Mouse (Mus musculus) thymus, postnatal 10 days (tissue): ENCODE results near the gene Hcrtr1.

Experiments used
- DNase-seq, 2 experiments: peaks; one replicate each; pipeline ENCODE4 v3.0.0; 2021; ENCODE audit warnings: low spot score in 2 of 2

Hcrtr1 gene

DNA sequence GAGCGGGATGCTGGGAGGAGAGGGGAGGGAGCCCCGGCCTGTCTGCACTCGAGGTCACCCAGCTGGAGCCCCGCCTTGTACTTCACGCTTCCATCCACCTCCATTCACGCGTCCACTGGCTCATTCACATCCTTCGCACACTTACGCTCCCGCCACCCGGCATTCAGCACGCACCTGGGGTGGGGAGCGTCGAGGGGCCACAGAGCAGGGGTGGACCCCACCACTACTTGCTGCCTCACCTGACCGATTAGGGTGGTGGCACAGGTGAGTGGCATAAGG is at the start of gene Hcrtr1:
TSS of gene Hcrtr1 (minus strand) at position 146 of the 279 bp plus-strand sequence.
- no peak for DNase-seq

DNA sequence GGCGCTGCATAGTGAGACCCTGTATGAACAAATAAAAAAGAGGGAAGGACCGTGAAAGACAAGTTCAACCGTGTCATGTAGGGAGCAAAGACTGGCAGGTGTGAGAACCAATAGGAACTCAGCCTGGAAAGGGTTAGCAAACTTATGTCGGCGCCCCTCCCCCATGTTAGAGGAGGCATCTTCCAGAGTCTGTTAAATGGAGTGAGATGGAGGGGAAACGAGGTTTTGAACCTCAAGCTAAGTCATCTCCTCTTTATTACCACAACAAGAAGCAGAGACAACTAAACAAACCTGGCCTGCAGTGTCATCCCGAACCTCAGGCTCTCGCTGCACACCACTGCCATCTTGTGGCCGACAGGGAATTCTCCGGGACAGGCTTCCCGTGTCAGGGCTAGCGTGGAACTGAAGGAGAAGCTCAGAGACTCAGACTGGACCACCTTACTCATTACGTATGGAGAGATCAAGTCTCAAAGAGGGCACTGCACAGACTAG is 49.7 kb upstream of the Hcrtr1 start:
- DNase-seq, result peak; percentile 33 to 73

DNA sequence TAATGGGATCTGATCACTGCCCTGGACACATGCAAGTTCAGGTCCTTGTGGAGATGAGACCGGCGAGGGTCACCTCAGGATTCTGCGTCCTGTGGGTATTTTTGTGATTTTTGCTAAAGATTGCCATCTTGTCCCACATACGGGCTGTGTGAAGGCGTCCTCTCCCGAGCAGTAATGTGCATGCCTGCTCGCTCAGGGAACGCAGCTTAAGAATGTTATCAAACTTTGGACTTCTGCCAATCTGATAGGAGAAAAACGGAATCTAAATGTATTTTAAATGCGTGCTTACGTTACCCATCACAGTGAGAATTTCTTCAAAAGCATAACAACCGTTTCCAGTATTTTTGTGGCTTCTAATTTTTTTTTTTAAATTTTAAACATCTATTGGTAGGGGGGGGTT is 47.7 kb upstream of the Hcrtr1 start:
- no peak for DNase-seq

DNA sequence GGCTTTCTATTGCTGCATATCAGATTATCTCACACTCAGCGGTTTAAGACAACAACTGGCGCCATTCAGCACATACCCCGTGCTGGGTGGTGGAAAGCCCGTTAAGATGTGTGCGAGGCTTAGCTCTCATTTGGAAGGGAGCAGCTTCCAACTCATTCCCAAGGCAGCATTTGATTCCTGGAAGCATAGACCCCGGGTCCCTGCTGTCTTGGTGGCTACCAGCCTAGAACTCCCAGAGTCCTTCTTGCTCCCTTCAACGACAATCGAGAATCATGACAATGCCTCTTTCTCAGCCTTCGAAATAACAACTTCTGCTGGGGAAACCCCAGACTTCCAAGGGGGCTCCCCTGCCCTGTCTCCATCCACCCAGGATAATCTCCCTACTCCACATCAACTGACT is 47.3 kb upstream of the Hcrtr1 start:
- DNase-seq, result no peak

DNA sequence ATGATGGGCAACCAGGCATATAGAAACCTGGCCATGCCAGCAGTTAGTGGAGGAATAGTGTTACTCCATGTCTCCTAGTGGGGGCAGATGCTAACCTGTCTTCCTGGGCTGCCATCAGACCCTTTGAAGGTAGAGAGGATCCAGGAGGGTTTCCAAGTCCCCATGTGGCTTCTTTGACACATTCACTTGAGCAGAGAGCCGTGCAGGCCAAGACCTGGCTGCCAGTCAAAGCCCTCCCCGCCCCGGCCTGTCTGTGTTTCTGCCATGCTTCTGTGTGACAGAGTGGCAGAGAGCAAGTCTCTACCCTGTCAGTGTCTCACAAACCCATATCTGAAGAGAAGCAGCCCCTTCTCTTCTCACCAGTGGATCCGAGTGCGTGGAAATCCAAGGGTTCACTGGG is 44.7 kb upstream of the Hcrtr1 start:
- DNase-seq, result no peak

DNA sequence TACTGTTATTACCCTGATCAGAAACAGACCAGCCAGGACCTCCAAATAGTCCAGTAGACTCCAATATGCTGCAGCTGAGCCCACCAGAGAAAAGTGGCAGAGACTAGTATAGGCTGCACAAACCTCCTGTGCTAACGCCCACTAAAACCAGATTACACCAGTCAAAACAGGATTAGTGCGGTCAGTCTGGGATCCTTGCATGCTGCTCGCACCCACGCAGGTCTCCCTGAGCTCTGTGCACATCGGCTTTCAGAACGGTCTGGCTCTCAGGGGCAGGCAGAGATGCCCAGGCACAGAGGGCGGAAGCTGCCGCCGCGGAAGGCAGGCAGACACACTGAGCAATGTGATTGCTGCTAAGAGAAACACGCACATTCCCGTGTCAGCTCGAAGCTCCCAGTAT is 43.9 kb upstream of the Hcrtr1 start:
- DNase-seq, result no peak

DNA sequence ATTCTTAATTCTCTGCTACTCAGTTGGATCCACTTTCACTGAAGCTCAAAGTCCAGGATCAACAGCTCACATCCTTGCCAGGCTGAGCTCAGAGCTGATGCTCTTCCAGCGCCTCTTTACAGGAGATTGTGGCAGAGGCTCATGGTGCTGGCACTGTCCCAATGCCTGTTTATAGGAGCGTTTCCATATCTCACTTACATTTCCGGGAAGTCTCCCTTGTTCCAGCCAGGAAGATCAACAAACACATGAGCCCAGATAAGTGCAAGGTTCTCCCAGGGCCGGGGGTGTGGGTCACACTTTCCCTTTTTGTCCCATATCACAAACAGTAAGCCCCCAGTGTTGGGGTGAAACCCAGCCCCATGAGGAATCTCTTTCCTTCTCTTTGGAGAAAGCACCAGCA is 42.7 kb upstream of the Hcrtr1 start:
- DNase-seq, result no peak

DNA sequence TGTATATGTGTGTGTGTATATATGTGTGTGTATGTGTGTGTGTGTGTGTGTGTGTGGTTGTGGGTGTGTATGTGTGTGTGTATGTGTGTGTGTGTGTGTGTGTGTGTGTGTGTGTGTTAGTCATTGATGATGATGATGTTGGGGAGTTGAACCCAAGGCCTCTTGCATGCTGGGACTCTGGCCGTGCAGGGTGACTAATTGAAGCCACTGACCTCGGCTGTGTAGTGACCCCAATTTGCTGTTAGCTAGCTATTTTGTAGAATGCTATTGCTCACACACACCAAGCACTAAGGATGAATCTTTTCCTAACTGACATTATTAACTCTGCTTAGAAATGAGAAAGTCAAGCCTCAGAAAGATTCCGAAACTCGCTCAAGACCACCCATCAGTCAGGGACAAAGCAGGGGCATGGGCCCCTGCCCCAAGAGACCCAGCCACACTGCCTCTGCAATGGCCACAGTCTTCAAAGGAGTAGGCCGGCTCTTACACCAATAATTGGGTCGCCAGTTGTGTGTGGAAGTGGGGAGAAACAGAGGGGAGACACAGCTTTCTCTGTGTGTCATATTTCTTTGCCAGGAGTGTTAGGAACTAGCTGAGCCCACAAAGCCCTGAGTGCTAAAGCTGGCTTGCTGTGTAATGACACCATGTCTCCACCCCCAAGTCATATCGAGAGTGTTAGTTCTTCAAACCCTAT is 41.9 kb upstream of the Hcrtr1 start:
- no peak for DNase-seq

DNA sequence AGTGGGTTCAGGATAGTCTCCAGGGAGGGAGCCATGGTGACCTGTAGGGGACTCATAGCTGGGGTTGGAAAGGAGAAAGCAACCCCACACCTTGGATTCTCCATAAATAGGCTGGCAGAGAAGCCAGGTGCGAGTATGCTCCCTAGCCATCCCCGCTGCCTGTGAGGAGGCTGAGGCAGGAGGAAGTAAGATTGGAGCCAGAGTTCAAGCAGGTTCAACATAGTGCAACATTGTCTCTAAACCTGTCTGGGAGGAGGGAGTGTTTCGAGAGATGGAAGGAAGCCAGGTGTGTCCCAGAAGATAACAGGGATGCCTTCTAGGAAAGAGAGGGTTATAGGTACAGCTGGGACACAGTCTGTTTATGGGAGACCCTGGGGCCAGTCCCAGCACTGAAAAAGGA is 40.7 kb upstream of the Hcrtr1 start:
- DNase-seq, result no peak

DNA sequence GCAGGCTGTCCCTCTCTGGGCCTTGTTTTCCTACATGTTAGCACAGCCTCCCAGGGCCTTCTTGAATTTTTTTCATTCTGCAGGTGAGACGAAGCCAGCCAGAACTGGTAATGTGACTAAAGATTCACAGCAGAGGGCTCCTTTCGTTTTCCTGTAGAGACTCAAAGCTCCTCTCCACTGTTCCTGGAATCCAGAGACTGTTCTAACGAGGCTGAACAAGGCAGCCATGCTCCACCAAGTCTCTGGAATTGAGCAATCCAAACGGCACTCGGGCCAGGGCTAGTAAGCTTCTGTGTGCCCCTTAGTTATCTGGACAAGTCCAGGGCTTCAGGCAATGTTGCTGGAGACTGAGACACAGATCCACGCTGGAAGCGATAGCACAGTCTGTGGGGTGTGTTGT is 38.4 kb upstream of the Hcrtr1 start:
- DNase-seq, result no peak

DNA sequence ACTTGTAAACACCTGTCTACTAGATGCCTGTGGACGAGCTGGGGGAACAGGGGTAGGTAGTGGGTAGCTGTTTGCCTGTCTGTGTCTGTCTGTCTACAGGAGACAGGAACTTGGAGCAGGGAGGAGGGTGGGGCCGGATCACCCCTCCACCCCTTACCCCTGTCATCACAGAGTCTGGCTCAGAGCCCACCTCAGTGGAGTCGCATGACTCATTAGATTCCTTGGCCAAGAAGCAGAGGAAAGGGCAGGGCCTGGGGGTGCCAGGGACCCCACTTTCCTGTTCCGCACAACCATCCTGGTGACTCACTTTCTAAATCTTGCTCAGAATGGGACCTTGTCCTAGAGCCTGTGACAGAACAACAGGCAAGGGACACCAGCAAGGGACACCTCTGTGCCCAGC is 37.9 kb upstream of the Hcrtr1 start:
- DNase-seq, result no peak

DNA sequence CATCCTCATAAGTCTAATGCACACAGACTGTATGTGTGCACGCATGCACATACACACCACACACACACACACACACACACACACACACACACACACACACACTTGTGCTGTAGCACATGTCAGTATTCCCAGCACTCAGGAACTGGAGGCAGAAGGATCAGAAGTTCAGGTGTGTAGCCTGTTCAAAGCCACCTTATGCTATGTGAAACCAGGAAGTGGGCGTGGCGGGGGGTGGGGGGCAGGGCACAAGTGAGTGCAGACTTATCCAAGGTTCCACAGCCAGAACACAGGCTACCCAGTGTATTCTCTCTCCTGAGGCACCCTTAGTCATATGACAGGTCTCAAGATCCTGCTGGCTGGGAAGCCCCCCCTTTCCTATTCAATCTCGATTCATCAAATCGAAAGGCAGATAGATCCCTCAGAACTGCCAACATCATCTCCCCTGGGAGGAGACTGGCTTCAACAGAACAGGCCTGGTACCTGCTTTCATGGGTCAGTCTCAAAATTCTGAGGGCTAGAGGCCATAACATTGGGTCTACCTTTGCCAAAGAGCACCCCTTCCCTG is 37.1 kb upstream of the Hcrtr1 start:
- no peak for DNase-seq

DNA sequence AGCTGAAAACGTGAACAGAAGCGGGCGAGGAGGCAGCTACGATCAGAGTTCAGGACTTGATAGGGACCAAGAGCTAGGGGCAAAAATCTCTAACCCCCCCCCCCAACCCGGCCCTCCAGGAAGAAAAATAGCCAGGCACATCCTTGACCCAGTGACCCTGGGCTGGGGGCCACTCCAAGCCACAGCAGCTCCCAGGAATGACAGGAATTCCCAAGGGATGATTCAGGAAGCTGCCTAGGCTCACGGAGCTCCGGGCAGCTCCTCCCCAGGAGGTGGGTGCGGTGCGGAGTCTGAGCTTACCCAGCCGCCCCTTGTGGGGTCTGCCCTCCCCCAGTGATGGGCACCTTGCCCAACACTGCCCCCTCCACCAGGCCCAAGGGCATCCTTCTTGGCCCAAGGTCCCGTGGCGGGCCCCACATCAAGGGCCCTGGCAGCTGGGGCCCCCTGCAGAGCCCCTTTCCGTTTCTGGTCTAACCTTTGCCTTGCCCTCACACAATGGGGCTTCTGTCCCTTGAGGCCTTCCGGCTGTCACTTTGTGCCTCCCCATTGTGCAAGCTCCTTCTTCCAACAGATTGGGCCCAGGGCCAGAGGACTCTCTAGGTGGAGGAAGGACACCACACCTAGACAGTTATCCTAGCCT is 36.0 kb upstream of the Hcrtr1 start, which contains the start of gene Tinagl1:
TSS of gene Tinagl1 (minus strand) at position 51 of the 640 bp plus-strand sequence.
- no peak for DNase-seq

DNA sequence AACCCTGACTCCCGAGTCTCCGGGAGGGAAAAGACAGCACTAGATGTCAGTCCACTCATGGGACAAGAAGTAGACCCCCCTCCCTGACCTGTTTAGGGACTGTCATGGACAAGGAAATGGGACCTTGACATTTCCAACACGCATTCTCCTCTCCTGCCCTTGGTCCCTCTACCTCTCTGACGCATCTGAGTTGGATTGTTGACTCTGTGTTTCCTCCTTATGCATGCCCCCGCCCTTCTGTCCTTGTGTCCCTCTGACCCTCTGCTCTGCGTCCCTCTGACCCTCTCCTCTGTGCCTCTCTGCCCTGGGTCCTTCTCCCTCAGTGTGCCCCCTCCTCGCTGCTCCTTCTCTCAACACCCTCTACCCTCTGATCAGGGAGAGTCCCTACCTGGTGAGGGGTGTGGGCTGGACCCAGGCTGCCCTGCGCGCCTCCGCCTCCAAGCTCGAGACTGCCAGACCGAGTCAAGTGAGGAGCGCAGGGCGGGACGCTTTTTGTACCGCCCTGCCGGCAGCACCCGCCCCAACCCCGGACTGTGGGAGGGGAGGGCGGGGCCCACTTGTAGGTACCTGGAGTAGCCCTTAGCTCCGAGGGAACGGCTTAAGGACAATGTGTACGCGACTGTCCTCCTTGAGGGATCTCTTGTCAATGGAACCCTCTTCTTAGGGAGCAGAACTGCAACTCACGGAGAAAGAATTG is 35.3 kb upstream of the Hcrtr1 start:
- peak in 1 of 2 experiments; percentile 10 for DNase-seq

DNA sequence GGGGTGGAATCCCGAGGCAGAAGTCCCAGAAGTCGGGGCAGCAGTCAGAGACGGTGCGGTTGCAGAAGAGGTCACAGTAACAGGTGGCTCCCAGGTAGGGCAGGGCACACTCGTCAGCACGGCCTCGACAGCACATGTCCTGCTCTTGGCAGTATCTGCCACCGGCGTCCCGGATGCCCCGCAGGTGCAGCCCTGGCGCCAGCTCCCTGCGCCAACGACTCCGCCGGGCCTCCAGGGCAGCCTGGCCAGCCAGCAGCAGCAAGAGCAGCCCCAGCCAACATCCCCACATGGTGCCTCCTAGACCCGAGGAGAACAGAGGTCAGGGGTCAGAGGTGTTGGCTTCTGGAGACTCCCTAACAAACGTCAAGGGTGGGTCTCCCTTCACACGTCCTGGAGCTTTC is 34.8 kb upstream of the Hcrtr1 start:
- DNase-seq, result no peak

DNA sequence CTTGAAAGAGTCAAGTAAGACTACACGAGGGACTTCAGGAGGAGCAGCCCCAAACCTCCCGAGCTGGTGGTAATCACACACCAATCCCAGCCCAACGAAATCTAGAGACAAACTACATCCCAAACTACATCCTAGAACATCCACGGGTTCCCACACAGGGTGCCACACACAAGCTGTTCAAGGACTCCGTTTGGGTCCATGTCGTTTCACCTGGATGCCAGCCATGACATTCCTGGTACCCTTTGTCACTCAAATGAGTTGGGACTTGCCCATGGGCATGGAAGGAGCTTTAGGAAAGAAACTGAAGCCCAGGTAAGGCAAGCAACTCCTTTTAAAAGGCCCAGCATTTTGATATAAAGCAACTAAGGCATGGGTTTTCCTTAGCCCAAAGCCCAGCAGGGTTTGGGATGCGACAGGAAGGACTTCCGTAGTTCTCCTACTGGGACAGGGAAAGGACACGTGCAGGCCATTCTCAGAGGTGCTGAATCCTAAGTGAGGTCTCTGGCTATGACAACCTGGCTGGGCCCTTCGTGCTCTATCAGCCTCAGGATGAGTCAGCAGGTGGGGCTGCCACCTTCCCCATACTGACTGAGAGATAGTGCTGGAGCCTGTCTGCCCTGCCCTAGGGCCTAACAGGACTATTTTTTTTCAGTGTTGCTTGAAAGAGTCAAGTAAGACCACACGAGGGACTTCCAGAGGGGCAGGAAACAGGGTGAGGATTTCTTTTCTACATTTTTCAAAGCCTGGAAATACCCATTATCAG is 34.1 kb upstream of the Hcrtr1 start:
- no peak for DNase-seq

DNA sequence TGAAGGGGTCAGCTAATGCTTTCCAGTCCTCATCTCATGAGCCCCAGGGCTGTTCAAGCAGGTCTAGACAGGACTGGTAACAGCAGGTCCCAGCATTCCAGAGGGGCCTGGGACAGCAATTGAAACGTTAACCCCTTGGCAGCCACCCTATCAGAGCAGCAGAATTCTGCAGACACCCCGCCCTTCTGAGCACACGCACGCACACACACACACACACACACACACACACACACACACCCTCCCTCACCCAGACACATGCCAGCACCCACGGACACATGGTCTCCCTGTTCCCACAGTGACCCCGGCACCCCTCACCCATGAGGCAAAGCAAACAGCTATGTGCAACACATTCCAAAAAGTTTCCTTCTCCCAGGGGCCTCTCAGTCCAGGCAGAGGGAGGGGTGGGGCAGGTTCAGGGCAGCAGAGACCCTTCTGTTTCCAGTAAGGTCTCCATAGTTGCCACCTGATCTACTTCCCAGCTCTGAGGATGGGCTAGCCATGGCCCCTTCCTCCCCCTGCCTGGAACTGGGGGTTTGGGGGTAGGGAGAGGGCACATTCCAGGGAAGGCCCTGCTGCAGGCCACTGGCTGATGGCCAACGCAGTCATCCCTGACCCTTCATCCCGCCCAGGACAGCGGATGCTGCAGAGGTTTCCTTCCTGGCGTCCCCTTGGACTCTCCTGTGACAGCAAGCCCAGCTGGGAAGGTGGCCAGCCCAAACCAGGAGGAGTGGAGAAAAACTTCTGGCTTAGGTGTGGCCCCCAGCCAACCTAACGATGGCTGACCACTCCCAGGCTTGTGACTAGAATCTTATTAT is 33.0 kb upstream of the Hcrtr1 start:
- no peak for DNase-seq

DNA sequence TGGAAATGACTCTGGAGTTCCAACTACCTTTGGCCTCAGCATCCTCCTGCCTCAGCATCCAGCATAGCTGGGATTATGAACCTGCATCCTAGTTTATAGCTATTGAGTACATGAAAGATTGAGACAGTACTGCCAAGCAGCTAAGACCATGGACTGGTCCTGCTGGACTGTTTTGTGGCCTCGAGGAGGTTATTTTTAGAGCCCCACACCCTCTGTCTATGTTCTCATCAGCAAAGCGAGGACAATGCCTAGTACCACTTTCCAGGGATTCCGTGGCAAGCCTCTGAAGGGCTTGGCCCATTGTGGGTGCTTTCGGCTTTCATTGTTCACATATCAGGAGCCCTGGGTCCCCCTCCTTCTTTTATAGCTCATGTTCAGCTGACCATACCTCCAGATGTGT is 31.2 kb upstream of the Hcrtr1 start:
- no peak for DNase-seq

DNA sequence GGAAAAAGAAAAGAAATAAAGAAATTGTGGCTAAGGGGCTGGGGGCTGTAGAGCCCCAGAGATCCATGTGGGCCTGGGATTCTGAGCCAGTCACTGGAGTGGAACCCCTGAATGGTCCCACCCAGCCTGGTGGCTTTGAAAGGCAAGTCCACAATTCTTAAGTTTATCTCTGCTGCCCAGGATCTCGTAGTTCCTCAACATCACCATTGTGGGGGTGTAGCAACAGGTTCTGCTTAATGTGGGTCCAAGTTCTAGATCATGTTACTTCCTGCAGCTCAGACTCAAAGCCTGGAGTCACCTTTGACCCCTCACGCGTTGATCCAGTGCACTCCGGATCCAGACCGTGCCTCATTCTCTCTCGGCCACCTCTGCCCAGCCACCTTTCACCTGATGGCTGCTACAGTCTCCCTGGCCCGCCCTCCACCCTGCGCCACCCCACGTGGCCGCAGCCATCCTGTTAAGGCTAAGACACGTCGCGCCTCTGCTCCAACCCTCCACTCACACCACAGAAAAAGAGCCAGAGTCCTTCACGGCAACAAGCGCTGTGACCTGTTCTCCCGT is 30.3 kb upstream of the Hcrtr1 start:
- no peak for DNase-seq

DNA sequence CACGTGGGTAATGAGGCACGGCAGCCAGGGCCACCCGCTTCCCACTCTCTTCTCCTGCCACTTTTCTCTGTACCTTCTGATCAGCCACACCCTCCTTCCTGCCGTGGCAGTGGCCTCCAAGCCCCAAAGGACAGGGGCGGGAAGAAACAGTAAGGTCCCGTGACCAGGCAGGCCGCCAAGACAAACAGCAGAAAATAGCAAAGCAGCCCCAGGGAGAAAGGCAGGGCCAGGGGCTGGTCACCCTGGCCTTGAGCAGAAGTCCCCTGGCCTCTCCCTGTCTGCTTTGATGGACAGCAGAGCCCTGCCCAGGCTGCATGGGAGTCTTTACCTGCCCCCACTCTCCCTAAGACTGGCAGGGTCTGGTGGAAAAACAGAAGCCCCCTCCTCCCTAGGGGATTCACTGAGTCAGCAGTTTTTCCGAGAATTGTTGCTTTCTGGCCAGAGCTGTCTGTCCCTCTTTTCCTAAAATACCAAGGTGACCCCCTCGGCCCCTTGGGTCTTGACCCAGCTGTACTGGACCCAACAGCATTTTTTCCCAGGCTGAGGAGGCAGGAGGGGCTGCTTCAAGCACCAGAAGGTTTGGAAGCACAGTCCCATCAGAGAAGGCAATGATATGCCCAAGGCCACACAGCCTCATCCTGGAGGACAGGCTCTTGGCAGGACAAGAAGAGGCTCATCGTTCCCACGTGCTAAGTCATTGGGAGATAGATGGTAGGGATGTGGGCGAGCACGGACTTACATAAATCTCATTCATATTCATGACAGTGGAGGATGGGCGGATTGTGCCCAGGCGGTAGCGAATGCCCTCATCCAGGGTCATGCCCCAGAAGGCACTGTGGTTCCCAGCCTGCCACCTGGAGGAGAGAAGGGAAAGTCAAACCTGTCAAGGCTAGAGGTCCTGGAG is 29.4 kb upstream of the Hcrtr1 start:
- no peak for DNase-seq
